Mouse (Mus musculus): ENCODE data around the gene Creb3. TPM values are rescaled to one million over a fixed set of nuclear protein-coding genes. Genes with fewer than 3 reads are reported as not detected.

Gene Creb3
- polyA plus RNA-seq (2014; fragmentation: Nextera tagmentation; extraction: Ambion mirVana): 46.4 and 54.5 TPM in 2 replicates

- Histone ChIP-seq H3K9ac (ENCODE audit: low read length) (peak within 1 kb of the TSS; percentile 96), H3K4me3 (ENCODE audit: low read depth, low read length) (peak within 1 kb of the TSS; percentile 91), H3K9me3 (ENCODE audit: control insufficient read depth, low read length) (no peaks in the 10 kb centered on the region), H3K4me1 (ENCODE audit: control insufficient read depth, insufficient read depth, low read length) (peaks cover 33% of the 10 kb centered on the region), H3K27ac (ENCODE audit: low read depth, low read length) (peak within 1 kb of the TSS; percentile 98), H3K4me2 (peak within 1 kb of the TSS; percentile 70), H3K36me3 (ENCODE audit: control insufficient read depth, insufficient read depth, low read length) (peaks cover 6% of the 10 kb centered on the region), H3K27me3 (ENCODE audit: control insufficient read depth, insufficient read depth, low read length) (no peaks in the 10 kb centered on the region)
- 0% methylated on average over 62 of the region's 62 CpGs for WGBS
- DNase-seq (ENCODE audit: low spot score, missing footprints): peak; percentile 99
- peak; percentile 95 for ATAC-seq (ENCODE audit: low FRiP score)
These were observed at the start of gene Creb3, which contains the start of gene Tln1 for GRCm38 (mm10) chr4:43561997-43562768. Gene Creb3, plus strand, starts transcription at chr4:43562332. Gene Tln1, minus strand, starts transcription at chr4:43562691.

GRCm38 (mm10) chr4:43512653-43513052 is 49.5 kb upstream of the Creb3 start:
- ATAC-seq (ENCODE audit: low FRiP score) (no peak), DNase-seq (ENCODE audit: low spot score, missing footprints) (no peak)
- peaks cover 3% of the 10 kb centered on the region; the same call in 1 of the 2 replicates for H3K4me1 ChIP-seq (ENCODE audit: control insufficient read depth, insufficient read depth, low read length)
- no peak overlapping the region for H3K9ac ChIP-seq (ENCODE audit: low read length)
- H3K9me3 ChIP-seq (ENCODE audit: control insufficient read depth, low read length): no peaks in the 10 kb centered on the region
- H3K27me3 ChIP-seq (ENCODE audit: control insufficient read depth, insufficient read depth, low read length): peaks cover 11% of the 10 kb centered on the region
- H3K27ac ChIP-seq (ENCODE audit: low read depth, low read length): no peak overlapping the region
- 73% methylated on average over 7 of the region's 7 CpGs for WGBS
- H3K4me3 ChIP-seq (ENCODE audit: low read depth, low read length): no peak overlapping the region
- H3K36me3 ChIP-seq (ENCODE audit: control insufficient read depth, insufficient read depth, low read length): no peaks in the 10 kb centered on the region
- no peak overlapping the region for H3K4me2 ChIP-seq

GRCm38 (mm10) chr4:43513300-43513699 is 48.8 kb upstream of the Creb3 start:
- no peak for ATAC-seq (ENCODE audit: low FRiP score)
- Histone ChIP-seq H3K4me1 (ENCODE audit: control insufficient read depth, insufficient read depth, low read length) (peaks cover under 1% of the 10 kb centered on the region; the same call in 1 of the 2 replicates), H3K36me3 (ENCODE audit: control insufficient read depth, insufficient read depth, low read length) (no peaks in the 10 kb centered on the region), H3K4me3 (ENCODE audit: low read depth, low read length) (no peak overlapping the region), H3K27me3 (ENCODE audit: control insufficient read depth, insufficient read depth, low read length) (peaks cover 7% of the 10 kb centered on the region), H3K9ac (ENCODE audit: low read length) (no peak overlapping the region), H3K4me2 (no peak overlapping the region), H3K27ac (ENCODE audit: low read depth, low read length) (no peak overlapping the region), H3K9me3 (ENCODE audit: control insufficient read depth, low read length) (no peaks in the 10 kb centered on the region)
- no peak for DNase-seq (ENCODE audit: low spot score, missing footprints)
- WGBS: 91% methylated on average over 4 of the region's 4 CpGs

GRCm38 (mm10) chr4:43513791-43514190 is 48.3 kb upstream of the Creb3 start:
- Histone ChIP-seq H3K4me2 (no peak overlapping the region), H3K9me3 (ENCODE audit: control insufficient read depth, low read length) (no peaks in the 10 kb centered on the region), H3K4me1 (ENCODE audit: control insufficient read depth, insufficient read depth, low read length) (peaks cover under 1% of the 10 kb centered on the region; the same call in 1 of the 2 replicates), H3K36me3 (ENCODE audit: control insufficient read depth, insufficient read depth, low read length) (no peaks in the 10 kb centered on the region), H3K9ac (ENCODE audit: low read length) (no peak overlapping the region), H3K27me3 (ENCODE audit: control insufficient read depth, insufficient read depth, low read length) (peaks cover 3% of the 10 kb centered on the region), H3K27ac (ENCODE audit: low read depth, low read length) (no peak overlapping the region), H3K4me3 (ENCODE audit: low read depth, low read length) (no peak overlapping the region)
- ATAC-seq (ENCODE audit: low FRiP score) (no peak), DNase-seq (ENCODE audit: low spot score, missing footprints) (no peak)
- 77% methylated on average over 4 of the region's 4 CpGs for WGBS

- H3K9me3 ChIP-seq (ENCODE audit: control insufficient read depth, low read length): no peaks in the 10 kb centered on the region
- no peak overlapping the region for H3K27ac ChIP-seq (ENCODE audit: low read depth, low read length)
- H3K9ac ChIP-seq (ENCODE audit: low read length): no peak overlapping the region
- 75% methylated on average over 11 of the region's 11 CpGs for WGBS
- ATAC-seq (ENCODE audit: low FRiP score) (no peak), DNase-seq (ENCODE audit: low spot score, missing footprints) (no peak)
- H3K4me1 ChIP-seq (ENCODE audit: control insufficient read depth, insufficient read depth, low read length): peaks cover 10% of the 10 kb centered on the region
- no peak overlapping the region for H3K4me2 ChIP-seq
- no peaks in the 10 kb centered on the region for H3K36me3 ChIP-seq (ENCODE audit: control insufficient read depth, insufficient read depth, low read length)
- peaks cover 8% of the 10 kb centered on the region; the same call in 1 of the 2 replicates for H3K27me3 ChIP-seq (ENCODE audit: control insufficient read depth, insufficient read depth, low read length)
- H3K4me3 ChIP-seq (ENCODE audit: low read depth, low read length): no peak overlapping the region
These were observed 46.1 kb upstream of the Creb3 start for GRCm38 (mm10) chr4:43515764-43516708.

- Histone ChIP-seq H3K27me3 (ENCODE audit: control insufficient read depth, insufficient read depth, low read length) (peaks cover 35% of the 10 kb centered on the region), H3K36me3 (ENCODE audit: control insufficient read depth, insufficient read depth, low read length) (no peaks in the 10 kb centered on the region), H3K4me3 (ENCODE audit: low read depth, low read length) (no peak overlapping the region), H3K27ac (ENCODE audit: low read depth, low read length) (no peak overlapping the region), H3K9ac (ENCODE audit: low read length) (no peak overlapping the region), H3K9me3 (ENCODE audit: control insufficient read depth, low read length) (no peaks in the 10 kb centered on the region), H3K4me1 (ENCODE audit: control insufficient read depth, insufficient read depth, low read length) (peaks cover 23% of the 10 kb centered on the region), H3K4me2 (0 out of 2 replicates have a peak overlapping the region, but pooled peaks have one; percentile 27)
- ATAC-seq (ENCODE audit: low FRiP score) (no peak), DNase-seq (ENCODE audit: low spot score, missing footprints) (no peak)
- WGBS: 10% methylated on average over 10 of the region's 10 CpGs
These were observed 42.6 kb upstream of the Creb3 start for GRCm38 (mm10) chr4:43519551-43519950.

GRCm38 (mm10) chr4:43519956-43520355 is 42.2 kb upstream of the Creb3 start:
- H3K27ac ChIP-seq (ENCODE audit: low read depth, low read length): no peak overlapping the region
- peak; percentile 68 for ATAC-seq (ENCODE audit: low FRiP score)
- H3K9ac ChIP-seq (ENCODE audit: low read length): no peak overlapping the region
- WGBS: 10% methylated on average over 6 of the region's 6 CpGs
- 0 out of 2 replicates have a peak overlapping the region, but pooled peaks have one; percentile 27 for H3K4me2 ChIP-seq
- no peak overlapping the region for H3K4me3 ChIP-seq (ENCODE audit: low read depth, low read length)
- no peaks in the 10 kb centered on the region for H3K9me3 ChIP-seq (ENCODE audit: control insufficient read depth, low read length)
- H3K4me1 ChIP-seq (ENCODE audit: control insufficient read depth, insufficient read depth, low read length): peaks cover 26% of the 10 kb centered on the region
- H3K27me3 ChIP-seq (ENCODE audit: control insufficient read depth, insufficient read depth, low read length): peaks cover 39% of the 10 kb centered on the region
- DNase-seq (ENCODE audit: low spot score, missing footprints): peak; percentile 99
- no peaks in the 10 kb centered on the region for H3K36me3 ChIP-seq (ENCODE audit: control insufficient read depth, insufficient read depth, low read length)

- ATAC-seq (ENCODE audit: low FRiP score) (no peak), DNase-seq (ENCODE audit: low spot score, missing footprints) (no peak)
- H3K4me1 ChIP-seq (ENCODE audit: control insufficient read depth, insufficient read depth, low read length): peaks cover 16% of the 10 kb centered on the region; the same call in 1 of the 2 replicates
- no peak overlapping the region for H3K4me2 ChIP-seq
- no peak overlapping the region for H3K4me3 ChIP-seq (ENCODE audit: low read depth, low read length)
- no peak overlapping the region for H3K27ac ChIP-seq (ENCODE audit: low read depth, low read length)
- H3K36me3 ChIP-seq (ENCODE audit: control insufficient read depth, insufficient read depth, low read length): peaks cover 7% of the 10 kb centered on the region
- H3K9me3 ChIP-seq (ENCODE audit: control insufficient read depth, low read length): no peaks in the 10 kb centered on the region
- 63% methylated on average over 5 of the region's 5 CpGs for WGBS
- no peak overlapping the region for H3K9ac ChIP-seq (ENCODE audit: low read length)
- H3K27me3 ChIP-seq (ENCODE audit: control insufficient read depth, insufficient read depth, low read length): peaks cover 28% of the 10 kb centered on the region
These were observed 34.3 kb upstream of the Creb3 start for GRCm38 (mm10) chr4:43527880-43528279.
